ENCODE assay signal across 13 mouse cellular contexts in genomic region chr5:42065090-42065489, GRCm38 (mm10).
DNase-seq lines count a peak whose midpoint lies in the region.
"Had no signal": no experiment of that assay in that cellular context is flagged by ENCODE, and none has a peak within 500 bp of the region (broad histone marks: within the 10 kb centered on the region; RNA-seq: fewer than 3 reads in every experiment).

No protein-coding gene starts in this region.

- peak; percentile 7 for DNase-seq in cerebellum, adult 9-11 months
- DNase-seq in cerebellum, postnatal 36 days: no peak
- DNase-seq in brain, adult 2 months (ENCODE audit: low read depth, low spot score): peak; percentile 63
- peak; percentile 15 for DNase-seq in telencephalon, adult 2 months (ENCODE audit: low read depth, low spot score)
- no peak for DNase-seq in heart, adult 9 months (ENCODE audit: low spot score in 2 of 2)
- DNase-seq: adrenal gland, adult 8-10 months; adrenal gland, postnatal 14 days; adrenal gland, postnatal 36 days; cerebellum, adult 11 months; cerebellum, adult 18-20 months; cerebellum, adult 8-10 months; cerebellum, postnatal 14 days; embryo, embryonic 11 days had no signal

Comparison
In these comparisons a context has a peak if more than half of its experiments do, and no peak if none do; other contexts are left out.
1. DNase-seq: peak in cerebellum, adult 9-11 months (single experiment), brain, adult 2 months (single experiment) and telencephalon, adult 2 months (single experiment); none in cerebellum, postnatal 36 days (0 of 2) and heart, adult 9 months (0 of 2).